Mouse (Mus musculus) G1E (cell line): Measurements from ENCODE around the gene Myh7b. TPM values are rescaled to one million over a fixed set of nuclear protein-coding genes. Genes with fewer than 3 reads are reported as not detected.

Experiments used
- ATAC-seq: 2 replicates; pipeline ENCODE4 v1.8.0; 2016; ENCODE audit warnings: mild to moderate bottlenecking; ENCODE audit not compliant: insufficient number of reproducible peaks, poor library complexity, low FRiP score, severe bottlenecking; ENCODE audit errors: extremely low read depth
- DNase-seq: peaks from one replicate; pipeline ENCODE4 v3.0.0; 2012; ENCODE audit warnings: low spot score
- H3K27me3 ChIP-seq: 2 replicates; pipeline ENCODE4 v1.6.1; 2012; ENCODE audit warnings: mild to moderate bottlenecking, low read length, inconsistent platforms; ENCODE audit not compliant: insufficient read depth
- H3K36me3 ChIP-seq: replicated peaks from 2 replicates; pipeline ENCODE3; 2012; ENCODE audit warnings: mild to moderate bottlenecking, inconsistent platforms
- H3K4me1 ChIP-seq: 2 replicates; pipeline ENCODE4 v1.6.1; 2012; ENCODE audit warnings: low read depth, low read length, inconsistent platforms, mixed read lengths; ENCODE audit not compliant: insufficient read depth
- H3K4me3 ChIP-seq: 2 replicates; pipeline ENCODE4 v1.5.1; 2012; ENCODE audit warnings: low read depth, mild to moderate bottlenecking, inconsistent platforms, low read length, moderate library complexity, mixed read lengths
- H3K9me3 ChIP-seq: replicated peaks from 2 replicates; pipeline ENCODE4 v1.6.1; 2012; ENCODE audit warnings: inconsistent platforms
- CTCF ChIP-seq: IDR thresholded peaks from 2 replicates; pipeline ENCODE4 v1.5.1; 2012; ENCODE audit warnings: low read depth, low read length, inconsistent platforms, mixed read lengths
- GATA1 ChIP-seq: IDR thresholded peaks from 2 replicates; pipeline ENCODE4 v1.6.1; 2012; ENCODE audit warnings: borderline replicate concordance, low read length, inconsistent platforms, mixed read lengths
- GATA2 ChIP-seq: IDR thresholded peaks from 2 replicates; pipeline ENCODE4 v1.6.1; 2012; ENCODE audit warnings: low read depth, low read length, inconsistent platforms, borderline replicate concordance
- POLR2AphosphoS5 ChIP-seq: IDR thresholded peaks from 2 replicates; pipeline ENCODE4 v1.6.1; 2012; ENCODE audit warnings: low read depth, low read length, inconsistent platforms; ENCODE audit not compliant: insufficient replicate concordance
- TAL1 ChIP-seq: conservative IDR thresholded peaks from 2 replicates; pipeline ENCODE4 v1.6.1; 2012; ENCODE audit warnings: low read depth, low read length, inconsistent platforms, mixed read lengths
- polyA plus RNA-seq: library from polyadenylated mRNA; stranded (reverse); fragments of >175 nt; gene quantifications from 2 replicates; pipeline ENCODE4 v1.2.3, GENCODE M21; 2012
- total RNA-seq, 2 experiments: library from RNA; stranded (forward) in 1 of 2; stranded (reverse) in 1 of 2; fragments of 200-1000 nt in 1 of 2; fragments of >200 nt in 1 of 2; fragmentation: Nextera tagmentation in 1 of 2; gene quantifications; 2 replicates each; pipeline ENCODE4 v1.2.3; 2014 to 2017

The Myh7b gene
- total and polyA plus RNA-seq, 3 experiments, result 1.7 to 8.3 (median 2.3) TPM

DNA sequence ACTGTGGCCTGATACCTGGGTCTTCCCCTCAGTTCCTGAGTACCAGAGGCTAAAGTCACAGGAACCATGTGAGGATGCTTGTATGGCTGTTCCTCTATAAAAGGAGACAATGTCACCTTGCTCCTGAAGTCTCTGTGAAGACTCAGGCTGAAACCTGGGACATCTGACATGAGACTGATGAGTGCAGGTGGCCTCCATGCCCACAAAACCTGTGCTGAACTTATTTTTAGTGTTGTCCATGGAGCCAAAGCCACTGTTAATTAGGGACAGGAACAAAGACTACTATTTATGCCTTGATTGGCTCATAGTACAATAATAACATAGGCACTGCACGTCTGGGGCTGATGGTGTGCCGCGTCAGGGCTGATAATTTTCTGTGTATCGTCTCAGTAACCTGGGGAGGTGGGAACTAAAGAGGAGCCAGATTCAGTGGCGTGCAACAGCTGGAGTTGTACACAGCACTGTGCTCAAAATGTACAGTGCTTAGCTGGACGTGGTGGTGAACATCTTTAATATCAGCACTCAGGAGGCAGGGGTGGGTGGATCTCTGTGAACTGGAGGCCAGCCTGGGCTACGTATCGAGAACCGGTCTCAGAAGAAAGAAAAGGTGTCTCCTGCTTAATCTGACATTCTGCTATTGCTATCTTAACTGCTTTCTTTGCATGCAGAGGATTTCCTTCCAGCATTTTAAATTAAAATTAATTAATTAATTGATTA, 980 bp downstream of the Myh7b start:
- TF ChIP-seq GATA2, result no peak
- TF ChIP-seq CTCF, result no peak
- no peak for TF ChIP-seq POLR2AphosphoS5
- no peak for TF ChIP-seq TAL1
- TF ChIP-seq GATA1, result no peak
- ATAC-seq (no peak), DNase-seq (no peak)
- peaks cover 53% of the 10 kb centered on the region for H3K4me1 ChIP-seq
- peaks cover 9% of the 10 kb centered on the region for H3K9me3 ChIP-seq
- H3K27me3 ChIP-seq, result no peaks in the 10 kb centered on the region
- no peak overlapping the region for H3K4me3 ChIP-seq
- H3K36me3 ChIP-seq, result no peaks in the 10 kb centered on the region

DNA sequence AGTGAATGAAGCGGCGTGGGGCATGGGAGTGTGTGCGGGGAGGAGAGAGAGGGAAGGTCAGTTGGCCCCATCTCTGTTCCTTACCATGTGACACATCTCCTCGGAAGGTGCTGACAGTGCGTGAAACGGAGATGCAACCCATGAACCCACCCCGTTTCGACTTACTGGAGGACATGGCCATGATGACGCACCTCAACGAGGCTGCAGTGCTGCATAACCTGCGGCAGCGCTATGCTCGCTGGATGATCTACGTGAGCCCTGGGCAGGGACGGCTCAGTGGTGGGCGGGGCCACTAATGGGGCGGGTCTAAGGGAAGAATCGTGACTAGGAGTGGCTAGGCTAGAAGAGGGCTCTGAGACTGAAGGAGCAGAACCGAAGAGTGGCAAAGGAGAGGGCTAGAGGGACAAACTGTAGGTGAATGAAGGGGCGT, 2.3 kb downstream of the Myh7b start:
- ATAC-seq, result peak; percentile 78
- peak; percentile 81 for DNase-seq

DNA sequence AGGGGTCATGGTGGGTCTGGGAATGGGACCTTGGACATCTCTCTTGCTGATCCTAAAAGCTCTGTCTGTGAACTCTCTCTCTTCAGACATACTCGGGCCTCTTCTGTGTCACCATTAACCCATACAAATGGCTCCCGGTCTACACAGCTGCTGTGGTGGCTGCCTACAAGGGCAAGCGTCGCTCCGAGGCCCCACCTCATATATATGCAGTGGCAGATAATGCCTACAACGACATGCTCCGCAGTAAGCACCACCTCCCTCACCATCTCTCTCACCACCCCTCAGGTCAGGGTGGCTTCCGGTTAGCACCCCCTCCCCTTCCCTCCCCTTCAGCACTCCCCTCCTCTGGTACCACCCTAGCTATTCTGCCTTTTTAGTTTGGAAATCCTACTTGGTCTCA, 2.9 kb downstream of the Myh7b start:
- H3K9me3 ChIP-seq, result no peaks in the 10 kb centered on the region
- no peak for ATAC-seq
- TF ChIP-seq GATA2 (no peak), TAL1 (no peak), CTCF (no peak), POLR2AphosphoS5 (no peak), GATA1 (no peak)
- peaks cover 5% of the 10 kb centered on the region for H3K36me3 ChIP-seq
- peak; percentile 47 for DNase-seq
- peak overlapping the region; percentile 75 for H3K4me3 ChIP-seq
- H3K4me1 ChIP-seq, result peaks cover 69% of the 10 kb centered on the region
- no peaks in the 10 kb centered on the region for H3K27me3 ChIP-seq

More for the DNA sequence above, 2.3 kb downstream of the Myh7b start:
- H3K9me3 ChIP-seq, result no peaks in the 10 kb centered on the region
- peaks cover under 1% of the 10 kb centered on the region for H3K36me3 ChIP-seq
- no peaks in the 10 kb centered on the region for H3K27me3 ChIP-seq
- no peak for TF ChIP-seq GATA2
- TF ChIP-seq TAL1, result no peak
- TF ChIP-seq POLR2AphosphoS5, result no peak
- no peak; the same call in 1 of the 2 replicates for TF ChIP-seq CTCF
- TF ChIP-seq GATA1, result no peak
- peaks cover 63% of the 10 kb centered on the region for H3K4me1 ChIP-seq
- peak overlapping the region; percentile 75 for H3K4me3 ChIP-seq

DNA sequence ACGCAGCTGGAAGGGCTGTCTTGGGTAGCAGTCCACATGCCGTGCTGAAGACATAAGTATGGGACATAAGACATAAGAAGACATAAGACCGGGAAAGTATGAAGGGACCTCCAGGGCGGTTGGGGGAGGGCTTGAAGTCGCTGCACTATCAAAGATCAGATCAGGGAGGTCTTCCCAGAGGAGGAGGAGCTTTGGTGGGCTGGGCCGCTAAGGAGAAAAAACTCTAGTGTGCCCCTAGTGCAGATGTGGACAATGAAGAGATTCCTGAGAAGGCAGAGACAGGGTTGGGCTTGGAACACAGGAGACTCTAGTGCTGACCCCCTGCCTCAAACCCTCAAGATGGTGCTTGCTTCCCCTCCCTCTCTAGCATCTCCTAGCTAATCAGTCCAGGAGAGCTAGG, 6.0 kb downstream of the Myh7b start:
- TF ChIP-seq CTCF (no peak), TAL1 (no peak), POLR2AphosphoS5 (no peak)
- Histone ChIP-seq H3K27me3 (peaks cover 14% of the 10 kb centered on the region), H3K4me3 (no peak overlapping the region), H3K4me1 (peaks cover 81% of the 10 kb centered on the region), H3K36me3 (peaks cover 5% of the 10 kb centered on the region), H3K9me3 (no peaks in the 10 kb centered on the region)
- DNase-seq (no peak), ATAC-seq (no peak)

DNA sequence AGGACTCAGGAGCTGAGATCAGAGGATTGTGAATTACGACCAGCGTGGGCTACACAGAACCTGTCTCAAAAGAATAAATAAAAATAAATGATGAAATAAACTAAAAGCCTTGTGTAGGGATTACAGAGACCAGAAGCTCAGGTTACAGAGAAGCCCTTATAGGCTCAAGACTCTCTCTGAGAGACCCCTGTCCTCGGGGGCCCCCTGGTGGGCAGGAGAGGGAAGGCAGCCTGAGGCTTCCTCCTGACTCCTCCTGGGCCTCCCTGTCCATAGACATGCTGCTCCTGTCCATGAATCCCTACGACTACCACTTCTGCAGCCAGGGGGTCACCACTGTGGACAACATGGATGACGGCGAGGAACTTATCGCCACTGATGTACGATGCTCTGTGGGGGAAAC, 8.8 kb downstream of the Myh7b start:
- no peak overlapping the region for H3K4me3 ChIP-seq
- H3K4me1 ChIP-seq, result peaks cover 73% of the 10 kb centered on the region
- H3K27me3 ChIP-seq, result peaks cover 19% of the 10 kb centered on the region
- 0 out of 2 replicates have a peak, but pooled peaks have one; percentile 34 for ATAC-seq
- no peak for TF ChIP-seq TAL1
- TF ChIP-seq CTCF, result peak; percentile 87
- peak; percentile 66 for DNase-seq
- H3K9me3 ChIP-seq, result no peaks in the 10 kb centered on the region
- H3K36me3 ChIP-seq, result peaks cover 5% of the 10 kb centered on the region

DNA sequence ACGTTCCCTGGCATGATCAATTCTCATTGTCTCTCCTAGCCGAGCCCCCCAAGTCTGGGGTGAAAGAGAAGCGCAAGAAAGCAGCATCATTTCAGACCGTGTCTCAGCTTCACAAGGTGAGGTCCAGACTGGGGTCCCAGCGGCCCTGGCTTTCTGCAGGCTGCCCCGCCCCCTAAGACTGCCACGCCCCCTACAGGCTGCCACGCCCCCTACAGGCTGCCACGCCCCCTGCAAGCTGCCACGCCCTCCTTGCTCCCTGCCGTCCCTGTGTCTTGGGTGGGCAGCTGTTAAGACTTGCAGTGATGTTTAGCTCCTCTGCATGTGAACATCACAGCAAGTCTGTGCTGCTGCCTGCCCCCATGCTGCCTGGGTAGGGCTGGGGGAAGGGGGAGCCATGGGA, 11.6 kb downstream of the Myh7b start:
- Histone ChIP-seq H3K9me3 (no peaks in the 10 kb centered on the region), H3K27me3 (peaks cover 30% of the 10 kb centered on the region), H3K36me3 (peaks cover 5% of the 10 kb centered on the region), H3K4me3 (no peak overlapping the region; the same call in 1 of the 2 replicates), H3K4me1 (peaks cover 61% of the 10 kb centered on the region)
- DNase-seq, result no peak
- no peak for ATAC-seq
- no peak for TF ChIP-seq CTCF
- TF ChIP-seq POLR2AphosphoS5, result no peak
- TF ChIP-seq TAL1, result no peak
- TF ChIP-seq GATA2, result no peak
- TF ChIP-seq GATA1, result no peak

DNA sequence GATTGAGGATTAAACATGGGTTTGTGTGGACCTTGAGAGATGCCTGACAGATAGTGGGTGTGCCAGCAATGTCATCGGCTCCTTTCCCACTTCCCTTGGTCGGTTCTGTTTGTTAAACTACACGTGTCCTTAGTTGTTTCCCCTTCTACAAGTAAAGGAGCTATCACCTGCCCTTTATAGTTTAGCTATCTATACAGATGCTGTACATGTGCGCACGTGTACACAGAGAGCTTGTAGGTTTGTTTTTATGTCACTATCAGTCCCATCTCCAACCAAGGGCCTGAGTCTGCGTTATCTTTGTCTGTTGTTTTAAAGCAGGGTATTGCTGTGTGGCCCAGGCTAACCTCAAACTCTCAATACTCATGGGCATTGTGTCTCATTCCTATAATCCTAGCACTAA, 13.0 kb downstream of the Myh7b start:
- ATAC-seq (no peak), DNase-seq (no peak)
- Histone ChIP-seq H3K36me3 (no peaks in the 10 kb centered on the region), H3K4me1 (peaks cover 53% of the 10 kb centered on the region), H3K27me3 (peaks cover 40% of the 10 kb centered on the region), H3K4me3 (no peak overlapping the region), H3K9me3 (no peaks in the 10 kb centered on the region)
- TF ChIP-seq TAL1 (no peak), CTCF (no peak), GATA1 (no peak), POLR2AphosphoS5 (no peak)
